Mouse (Mus musculus) sigmoid colon, adult 10 weeks (tissue): ENCODE measurements around the gene Exog. TPM values are rescaled to one million over a fixed set of nuclear protein-coding genes. Genes with fewer than 3 reads are reported as not detected.

Source experiments
- polyA plus RNA-seq: library from polyadenylated mRNA; stranded (reverse); fragments of 350-450 nt; fragmentation: Illumina TruSeq; extraction: RNeasy Lipid Tissue Mini Kit (QIAGEN cat#74804); gene quantifications from one replicate; pipeline ENCODE4 v1.2.3, GENCODE M21; 2014; ENCODE audit warnings: low read depth, low replicate concordance

Exog gene
- 2.1 TPM for polyA plus RNA-seq

DNA sequence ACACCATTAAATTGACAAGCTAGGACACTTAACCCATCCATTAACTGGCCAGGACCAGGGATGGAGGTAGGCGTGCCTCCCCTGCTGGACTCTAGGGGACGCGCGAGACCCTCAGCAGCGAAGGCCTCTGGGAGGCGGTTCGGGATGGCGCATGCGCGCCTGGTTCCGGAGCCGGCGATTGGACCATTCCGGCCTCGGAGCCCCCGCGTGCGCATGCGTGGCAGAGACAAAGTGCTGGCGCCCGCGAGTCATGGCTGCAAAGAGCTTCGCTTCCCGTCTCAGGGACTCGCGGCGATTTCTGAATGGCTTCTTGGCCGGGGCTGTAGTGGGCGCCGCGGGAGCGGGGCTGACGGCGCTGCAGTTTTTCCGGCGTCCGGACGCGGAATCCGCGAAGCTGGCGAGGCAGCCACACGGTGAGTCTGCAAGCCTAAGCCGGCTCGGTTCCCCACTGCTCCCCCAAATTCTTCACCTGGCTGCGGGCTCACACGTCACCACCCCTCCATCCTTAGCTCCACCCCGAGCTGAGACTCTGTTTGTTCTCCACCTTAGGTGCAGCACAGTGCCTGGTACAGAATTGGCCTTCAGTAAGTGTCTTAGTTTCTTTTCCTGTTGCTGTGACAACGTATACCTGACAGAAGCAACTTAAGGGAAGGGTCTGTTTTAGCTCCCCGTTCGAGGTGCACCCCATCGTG is at the start of gene Exog:
Gene Exog (plus strand): TSS at position 206 of the 692 bp plus-strand sequence.

DNA sequence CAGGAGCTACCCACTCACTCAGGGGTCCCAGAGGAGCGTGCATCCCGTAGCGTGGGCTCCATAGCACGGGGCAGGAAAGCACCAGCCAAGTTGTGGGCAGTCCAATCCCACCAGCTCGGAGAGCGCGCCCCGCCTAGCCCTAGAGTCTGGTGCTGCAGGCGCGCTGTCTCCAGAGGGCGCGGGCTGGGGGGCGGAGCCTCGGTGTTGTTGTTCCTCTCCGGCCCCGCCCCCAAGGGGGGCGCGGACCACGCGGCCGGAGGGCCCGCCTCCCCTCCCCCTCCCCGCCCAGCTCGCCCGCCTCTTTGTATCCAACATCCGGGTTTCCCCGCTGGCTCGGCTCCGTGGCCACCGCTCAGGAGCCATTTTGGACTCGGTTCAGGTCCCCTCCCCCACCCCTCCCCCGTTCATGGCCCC is 42.9 kb upstream of the Exog start, which contains the start of gene Acvr2b:
Gene Acvr2b (plus strand): TSS at position 318 of the 414 bp plus-strand sequence.

Other genes with a start within 250 kb of the Exog start
- gene Slc22a13, start 235.8 kb upstream of the Exog start, polyA plus RNA-seq, result not detected
- gene Oxsr1, start 122.5 kb upstream of the Exog start, polyA plus RNA-seq, result 57.5 TPM
- 7.2 TPM for gene Acaa1a, start 105.3 kb upstream of the Exog start, polyA plus RNA-seq
- gene Myd88, start 103.5 kb upstream of the Exog start, polyA plus RNA-seq, result 8.8 TPM
- 3.6 TPM for gene Xylb, start 87.6 kb upstream of the Exog start, polyA plus RNA-seq
- gene Slc22a14, start 79.4 kb upstream of the Exog start, polyA plus RNA-seq, result not detected
- gene Acvr2b, start 42.8 kb upstream of the Exog start, polyA plus RNA-seq, result 1.1 TPM
- 0.06 TPM for gene Scn5a, start 134.1 kb downstream of the Exog start, polyA plus RNA-seq